Mouse (Mus musculus): Measurements from ENCODE around the gene Asb12.
"Not testable (repeated sequence)": the region's sequence is repeated elsewhere in the genome, so short reads cannot be mapped to it uniquely, and the experiment has no call there.

Asb12 gene

GRCm38 (mm10) chrX:95557887-95558286 lies at the start of gene Asb12, which contains the start of gene Pfn5:
Gene Asb12, minus strand, starts transcription at chrX:95557987.
Gene Pfn5, plus strand, starts transcription at chrX:95558104.
- no peak for DNase-seq

DNA sequence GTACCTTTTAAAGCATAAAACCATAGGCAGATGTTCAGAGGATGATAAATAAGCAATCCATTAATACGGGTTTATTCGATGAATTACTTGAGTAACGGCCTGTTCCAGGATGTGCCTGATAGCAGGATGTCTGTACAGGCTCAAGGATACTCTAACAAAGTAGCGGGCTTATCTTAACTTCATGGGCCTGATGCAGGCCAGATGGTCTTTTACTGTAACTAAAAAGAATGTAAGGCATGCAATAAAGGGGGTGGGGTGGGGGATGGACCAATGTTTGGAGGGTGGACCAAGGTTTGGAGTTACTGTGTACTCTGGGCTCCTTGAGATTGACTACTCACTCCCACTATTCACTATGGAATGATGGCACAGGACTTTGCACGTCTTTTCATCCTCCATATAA lies 42.8 kb upstream of the Asb12 start:
- no peak for DNase-seq

GRCm38 (mm10) chrX:95554321-95554720 lies 3.5 kb downstream of the Asb12 start:
- no peak for DNase-seq

- not testable (repeated sequence) for DNase-seq
Measured at GRCm38 (mm10) chrX:95535493-95535892, 22.3 kb downstream of the Asb12 start.

- DNase-seq: no peak
Measured at GRCm38 (mm10) chrX:95525166-95525565, 32.6 kb downstream of the Asb12 start.

GRCm38 (mm10) chrX:95523883-95524282 lies 33.9 kb downstream of the Asb12 start:
- DNase-seq: no peak

DNA sequence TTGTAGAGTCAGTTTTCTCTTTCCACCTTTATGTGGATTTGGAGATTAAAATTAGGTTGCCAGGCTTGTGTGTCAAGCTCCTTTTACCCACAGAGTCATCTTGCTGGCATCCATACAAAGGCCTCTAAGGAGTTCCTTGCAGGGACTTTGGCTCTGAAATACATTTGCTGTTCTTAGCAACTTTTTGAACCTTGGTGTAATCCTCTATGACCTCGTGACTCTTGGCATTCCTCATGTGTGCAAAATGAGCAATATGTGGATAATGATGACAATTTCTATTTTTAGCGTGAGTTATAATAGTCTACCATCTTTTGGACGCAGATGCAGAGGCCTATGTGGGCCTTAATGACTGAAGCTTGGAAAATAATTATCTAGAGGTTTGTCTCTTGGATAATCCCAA lies 100.6 kb downstream of the Asb12 start:
- no peak for DNase-seq

GRCm38 (mm10) chrX:95445866-95446265 lies 111.9 kb downstream of the Asb12 start:
- peak; percentile 79 for DNase-seq

DNA sequence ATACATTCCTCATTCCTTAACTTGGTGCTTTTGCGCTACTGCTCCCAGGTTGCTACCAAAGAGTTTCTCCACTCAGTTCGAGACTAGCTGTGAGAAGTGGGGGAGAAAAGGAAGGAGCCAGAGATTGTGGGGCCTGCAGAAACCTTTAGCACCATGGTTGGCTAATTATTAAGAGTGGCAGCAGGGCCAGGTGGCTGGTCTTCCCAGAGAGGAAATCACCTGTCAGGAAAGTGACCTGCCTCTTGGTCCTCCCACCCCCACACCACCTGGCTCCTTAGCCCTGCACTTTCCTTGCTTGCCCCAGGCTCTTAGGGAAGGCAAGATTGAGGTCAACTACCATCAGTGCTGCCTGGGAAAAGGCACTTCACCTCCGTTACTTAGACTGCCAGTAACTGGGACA lies 112.6 kb downstream of the Asb12 start:
- no peak for DNase-seq

DNA sequence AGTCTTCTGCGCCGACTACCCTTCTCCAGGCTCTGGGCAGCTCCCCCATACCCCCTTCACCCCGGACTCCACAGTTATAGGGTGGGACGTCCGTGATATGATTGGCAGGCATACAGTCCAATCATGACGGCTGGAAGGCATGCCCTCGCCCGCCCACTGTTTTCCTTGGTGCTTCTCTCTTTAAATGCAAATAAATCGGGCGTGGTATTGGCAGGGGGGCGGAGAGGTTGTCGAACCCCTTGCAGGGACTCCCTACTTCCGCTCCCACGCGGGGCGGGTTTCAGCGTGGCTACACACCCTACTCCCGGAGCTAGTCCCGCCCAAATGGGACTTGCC lies 113.0 kb downstream of the Asb12 start, which contains the start of gene Amer1:
Amer1 (minus strand) TSS at position 97 of the 336 bp plus-strand sequence.
- DNase-seq: peak; percentile 97

- DNase-seq: peak; percentile 54
Measured at GRCm38 (mm10) chrX:95443898-95444775, 113.7 kb downstream of the Asb12 start.

- DNase-seq: no peak
Measured at GRCm38 (mm10) chrX:95443390-95443789, 114.4 kb downstream of the Asb12 start.

GRCm38 (mm10) chrX:95442261-95442660 lies 115.5 kb downstream of the Asb12 start:
- DNase-seq: no peak

DNA sequence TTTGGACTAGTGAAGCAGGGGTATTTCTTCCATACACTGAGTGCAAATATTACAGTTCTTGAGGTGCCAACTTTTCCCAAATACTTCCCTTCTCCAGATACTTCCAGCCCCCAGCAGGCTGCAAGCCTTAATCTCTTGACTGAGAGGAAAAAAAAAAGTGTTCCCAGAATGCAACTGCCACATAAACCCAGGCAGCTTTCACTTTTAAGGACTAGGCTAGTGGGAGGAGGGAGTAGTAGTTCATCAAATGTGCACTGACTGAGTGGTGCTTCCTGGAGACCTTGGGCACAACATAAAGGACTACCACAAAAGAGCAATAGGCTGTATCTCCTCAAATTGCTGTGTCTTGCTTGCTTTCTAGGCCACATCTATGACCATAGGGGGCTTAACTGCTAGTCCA lies 116.5 kb downstream of the Asb12 start:
- no peak for DNase-seq

GRCm38 (mm10) chrX:95438491-95438890 lies 119.3 kb downstream of the Asb12 start:
- DNase-seq: peak; percentile 27

DNA sequence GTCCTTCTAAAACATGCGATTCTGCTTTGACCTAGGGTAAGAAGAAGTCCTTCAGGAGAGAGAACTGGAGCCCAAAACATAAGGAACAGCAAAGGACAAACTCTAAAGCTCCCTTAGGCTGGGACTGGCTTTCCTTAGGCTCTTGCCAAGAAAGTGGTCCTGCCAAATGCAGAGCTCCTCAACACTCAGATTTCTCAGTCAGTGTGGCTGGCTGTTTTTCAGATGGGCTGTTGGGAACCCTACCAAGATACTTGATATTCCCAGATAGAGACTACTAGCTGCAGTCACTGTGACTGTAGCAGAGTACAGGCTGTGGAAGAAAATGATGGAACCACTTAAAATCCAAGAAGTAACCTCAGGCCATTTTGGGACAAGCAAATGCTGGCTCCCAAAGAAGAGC lies 120.6 kb downstream of the Asb12 start:
- DNase-seq: no peak

Data from lung, postnatal 36 days (tissue).